Mouse (Mus musculus): ENCODE data around the gene Clip4. TPM values are rescaled to one million over a fixed set of nuclear protein-coding genes. Genes with fewer than 3 reads are reported as not detected.
"Not testable (repeated sequence)": the region's sequence is repeated elsewhere in the genome, so short reads cannot be mapped to it uniquely, and the experiment has no call there.

Clip4 gene
- not detected for polyA plus RNA-seq (2017; shearing (Covaris generic))

- ATAC-seq: not testable (repeated sequence)
Measured at GRCm38 (mm10) chr17:71768173-71768572, at the start of gene Clip4. TSS of gene Clip4 (plus strand) at chr17:71768473.

GRCm38 (mm10) chr17:71720434-71720833, 47.8 kb upstream of the Clip4 start:
- ATAC-seq: no peak

- ATAC-seq: no peak
Measured at GRCm38 (mm10) chr17:71721019-71721418, 47.3 kb upstream of the Clip4 start.

DNA sequence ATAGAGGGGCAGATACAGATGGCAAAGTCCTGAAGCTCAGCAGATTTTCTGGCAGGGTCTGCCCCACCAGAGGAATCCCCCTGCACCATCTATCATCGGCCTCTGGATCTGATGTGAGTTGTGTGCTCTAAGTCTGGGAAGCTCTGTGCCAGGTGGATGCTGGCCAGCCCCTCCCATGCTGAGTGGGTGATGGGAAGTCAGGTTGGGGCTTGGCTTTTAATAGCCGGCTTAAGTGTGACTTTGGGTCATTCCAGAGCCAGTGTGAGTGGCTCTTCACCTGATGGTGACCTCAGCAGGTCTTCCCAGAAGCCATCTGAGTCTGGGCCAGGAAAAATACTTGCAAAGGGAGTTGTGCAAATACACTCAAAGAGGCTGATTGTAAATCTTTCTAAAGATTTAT, 37.6 kb upstream of the Clip4 start:
- no peak for ATAC-seq

GRCm38 (mm10) chr17:71736442-71736841, 31.8 kb upstream of the Clip4 start:
- no peak for ATAC-seq

- ATAC-seq: no peak
Measured at GRCm38 (mm10) chr17:71742156-71742555, 26.1 kb upstream of the Clip4 start.

- ATAC-seq: no peak
Measured at GRCm38 (mm10) chr17:71742935-71743334, 25.3 kb upstream of the Clip4 start.

- ATAC-seq: no peak
Measured at GRCm38 (mm10) chr17:71746114-71746513, 22.2 kb upstream of the Clip4 start.

DNA sequence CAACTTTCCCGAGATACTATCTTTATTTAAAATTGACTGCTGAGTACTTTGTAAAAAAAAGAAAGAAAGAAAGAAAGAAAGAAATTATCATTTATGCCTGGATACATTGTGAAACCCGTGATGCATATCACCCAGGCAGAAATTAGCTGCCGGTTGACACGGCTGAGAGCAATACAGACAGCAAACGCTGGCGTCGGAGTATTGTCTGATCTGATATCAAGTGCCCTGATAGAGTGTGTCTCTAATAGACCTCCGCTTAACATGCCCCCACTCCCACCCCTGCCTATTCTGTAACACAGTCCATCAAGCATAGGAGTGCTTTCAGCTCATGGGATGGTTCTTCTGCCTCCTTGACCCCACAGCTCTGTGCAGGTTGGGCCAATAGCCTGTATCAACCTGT, 20.7 kb upstream of the Clip4 start:
- no peak for ATAC-seq

DNA sequence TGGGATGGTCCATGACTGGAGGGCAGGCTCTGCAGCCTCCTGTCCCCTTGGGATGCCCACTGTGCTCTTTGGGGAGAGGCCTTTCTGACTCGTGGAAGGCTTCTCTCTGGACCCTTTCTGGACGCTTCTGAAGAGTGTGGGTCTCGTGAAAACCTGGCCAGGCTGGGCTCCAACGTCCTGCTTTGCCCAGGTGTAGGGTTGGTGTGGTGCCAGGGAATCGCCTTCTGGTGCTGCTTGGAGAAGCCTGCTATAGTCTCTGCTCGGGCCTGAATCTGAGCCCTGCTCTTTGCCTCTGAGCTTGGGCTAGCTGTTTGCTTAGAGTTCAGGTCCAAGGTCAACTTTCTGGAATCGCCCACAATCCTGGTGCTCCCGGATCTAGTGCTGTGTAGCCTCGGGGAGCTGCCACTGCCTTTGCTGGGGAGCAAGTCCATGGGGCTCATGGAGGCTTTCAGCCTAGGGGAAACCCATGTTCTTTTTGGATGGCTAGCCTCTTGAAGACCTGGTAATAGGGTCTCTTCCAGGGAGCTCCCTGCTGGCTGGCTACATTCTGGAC, 18.6 kb upstream of the Clip4 start:
- no peak for ATAC-seq

GRCm38 (mm10) chr17:71752831-71753230, 15.4 kb upstream of the Clip4 start, which contains the start of gene Pcare:
TSS of gene Pcare (minus strand) at chr17:71752894.
- no peak for ATAC-seq

DNA sequence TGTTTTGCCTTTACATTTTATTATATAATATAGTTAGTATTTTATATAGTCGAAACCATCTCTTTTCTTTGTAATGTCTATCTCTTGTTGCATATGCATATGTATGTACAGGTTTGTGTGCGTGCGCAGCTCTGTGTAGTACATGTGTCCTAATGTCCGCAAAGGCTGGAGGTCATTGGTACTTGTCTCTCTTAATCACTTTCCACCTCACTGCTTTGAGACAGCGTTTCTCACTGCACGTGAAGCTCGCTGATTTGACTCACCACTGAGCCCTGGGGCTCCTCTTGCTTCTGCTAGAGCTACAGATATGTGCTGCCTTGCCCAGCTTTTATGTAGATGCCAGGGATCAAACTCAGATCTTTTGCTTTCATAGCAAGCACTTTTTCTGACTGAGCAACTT, 7.7 kb upstream of the Clip4 start:
- ATAC-seq: no peak

DNA sequence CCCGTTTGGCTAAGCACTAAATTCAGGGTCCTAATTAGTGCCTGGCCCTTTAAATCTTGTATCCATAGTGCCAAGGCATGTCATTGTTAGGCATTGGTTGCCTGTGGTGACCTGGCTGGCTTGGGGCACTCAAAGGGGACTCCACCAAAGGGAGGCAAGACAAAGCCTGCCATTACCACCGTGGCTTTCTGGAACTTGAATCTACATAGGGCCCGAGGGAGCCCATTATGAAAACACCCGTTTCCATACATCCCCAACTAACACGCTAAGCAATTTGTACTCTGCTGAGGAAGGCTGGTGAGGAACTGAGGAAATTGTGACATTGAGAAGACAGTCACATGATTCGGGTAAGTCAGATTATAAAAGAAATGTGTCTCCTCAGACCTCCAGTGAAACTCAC, 1.3 kb downstream of the Clip4 start:
- ATAC-seq: no peak

GRCm38 (mm10) chr17:71770696-71771095, 2.4 kb downstream of the Clip4 start:
- ATAC-seq: no peak

DNA sequence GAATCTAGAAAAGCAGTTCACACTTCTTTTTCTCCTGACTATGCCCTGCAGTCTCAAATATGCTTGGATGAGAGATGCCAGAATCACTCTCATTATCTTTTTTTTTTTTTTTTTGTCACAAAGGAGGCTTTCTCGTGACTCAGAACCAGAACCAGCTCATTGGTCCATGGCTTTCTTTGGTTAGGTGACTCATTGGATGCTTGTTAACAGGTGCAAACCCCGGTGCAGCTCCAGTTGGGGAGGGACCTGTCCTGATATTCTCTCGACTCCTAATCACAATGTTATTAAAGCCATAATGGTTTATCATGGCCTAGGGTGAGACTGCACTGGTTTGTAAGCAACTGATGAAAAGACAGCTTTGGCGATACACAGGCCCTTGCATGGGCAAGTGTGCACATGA, 5.9 kb downstream of the Clip4 start:
- no peak for ATAC-seq

DNA sequence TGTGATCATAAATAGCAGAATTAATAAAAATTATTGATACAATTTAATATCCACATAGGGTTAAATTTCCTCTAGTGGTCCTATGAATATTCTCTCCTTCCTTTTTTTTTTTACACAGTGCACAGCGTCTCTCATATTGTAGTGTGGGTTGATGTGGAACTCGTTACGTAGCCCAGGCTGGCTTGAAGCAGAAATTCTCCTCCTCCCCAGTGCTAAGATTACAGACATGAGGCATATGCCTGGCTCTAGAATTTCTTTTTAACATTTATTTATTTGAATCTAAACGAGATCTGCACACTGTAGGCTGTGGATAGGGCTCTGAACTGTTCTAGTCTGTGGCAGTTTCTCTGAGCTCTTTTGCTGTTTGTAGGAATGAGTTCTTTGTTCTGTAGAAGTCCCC, 7.0 kb downstream of the Clip4 start:
- ATAC-seq: no peak

DNA sequence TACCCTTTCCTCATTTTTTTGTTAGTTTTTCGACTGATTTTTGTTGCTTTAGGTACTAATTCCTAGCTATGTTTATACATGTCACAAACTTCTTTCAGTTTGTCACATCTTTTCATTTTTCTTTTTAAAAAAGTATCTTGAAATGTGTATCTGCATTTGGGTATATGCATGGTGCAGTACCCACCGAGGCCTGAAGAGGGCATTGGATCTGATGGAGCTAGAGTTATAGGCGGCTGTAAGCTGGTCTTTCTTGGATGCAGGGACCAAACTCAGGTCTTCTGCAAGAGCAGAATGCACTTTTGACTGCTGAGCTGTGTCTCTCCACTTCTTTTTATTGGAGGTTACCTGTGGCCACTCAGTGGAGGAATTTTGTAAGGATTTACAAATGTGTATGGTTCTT, 10.4 kb downstream of the Clip4 start:
- no peak for ATAC-seq

DNA sequence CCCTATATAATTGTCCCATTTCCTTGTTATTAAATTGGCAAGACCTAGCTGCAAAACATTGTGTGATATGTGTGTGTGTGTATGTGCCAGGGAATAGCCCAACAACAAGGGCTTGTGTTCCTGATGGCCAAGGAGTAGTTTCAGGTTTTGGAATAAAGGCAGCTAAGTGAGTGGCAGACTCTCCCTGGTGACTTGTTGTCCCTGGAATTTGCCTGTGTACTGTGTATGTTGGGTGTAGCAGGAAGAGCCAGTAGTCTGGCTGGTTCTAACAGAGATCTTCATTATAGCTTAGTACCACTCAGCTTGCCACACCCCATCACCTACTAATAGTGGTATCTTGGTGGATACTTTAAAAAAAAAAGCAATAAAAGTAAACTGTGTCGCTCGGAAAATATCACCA, 12.2 kb downstream of the Clip4 start:
- ATAC-seq: no peak

DNA sequence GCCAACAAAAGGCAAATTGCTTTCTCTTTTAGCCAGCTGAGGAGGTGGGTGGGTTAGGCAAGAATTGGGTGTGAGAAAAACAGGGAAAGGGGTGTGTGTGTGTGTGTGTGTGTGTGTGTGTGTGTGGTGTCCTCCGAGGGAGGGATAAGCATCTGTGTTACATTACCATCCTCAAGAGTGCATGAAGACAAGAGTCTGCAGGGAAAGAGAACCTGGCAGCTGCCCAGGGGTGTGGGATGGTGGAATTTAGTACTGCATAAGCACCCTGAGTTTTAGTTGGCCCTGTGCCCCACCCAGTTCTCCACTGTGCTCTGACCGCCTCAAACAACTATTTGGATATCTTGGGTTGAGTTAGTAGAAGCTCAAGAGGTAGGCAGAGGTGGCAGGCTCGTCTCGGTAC, 12.7 kb downstream of the Clip4 start:
- no peak for ATAC-seq

- ATAC-seq: no peak
Measured at GRCm38 (mm10) chr17:71782242-71782698, 14.0 kb downstream of the Clip4 start.

GRCm38 (mm10) chr17:71782699-71783365, 14.6 kb downstream of the Clip4 start:
- no peak for ATAC-seq

- no peak for ATAC-seq
Measured at GRCm38 (mm10) chr17:71783366-71783735, 15.1 kb downstream of the Clip4 start.

DNA sequence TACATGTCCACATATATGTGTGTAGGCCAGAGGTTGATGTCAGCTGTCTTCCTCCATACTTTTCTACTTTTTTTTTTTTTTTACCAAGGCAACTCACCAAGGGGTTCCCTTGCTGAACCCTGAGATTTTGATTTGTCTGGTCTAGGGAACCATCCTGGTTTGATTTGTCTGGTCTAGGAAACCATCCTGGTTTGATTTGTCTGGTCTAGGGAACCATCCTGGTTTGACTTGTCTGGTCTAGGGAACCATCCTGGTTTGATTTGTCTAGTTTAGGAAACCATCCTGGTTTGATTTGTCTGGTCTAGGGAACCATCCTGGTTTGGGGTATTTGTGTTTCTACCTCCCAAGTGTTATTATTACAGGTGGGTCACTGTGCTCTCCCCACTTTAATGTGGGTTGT, 18.2 kb downstream of the Clip4 start:
- no peak for ATAC-seq

GRCm38 (mm10) chr17:71791109-71791508, 22.8 kb downstream of the Clip4 start:
- no peak for ATAC-seq

DNA sequence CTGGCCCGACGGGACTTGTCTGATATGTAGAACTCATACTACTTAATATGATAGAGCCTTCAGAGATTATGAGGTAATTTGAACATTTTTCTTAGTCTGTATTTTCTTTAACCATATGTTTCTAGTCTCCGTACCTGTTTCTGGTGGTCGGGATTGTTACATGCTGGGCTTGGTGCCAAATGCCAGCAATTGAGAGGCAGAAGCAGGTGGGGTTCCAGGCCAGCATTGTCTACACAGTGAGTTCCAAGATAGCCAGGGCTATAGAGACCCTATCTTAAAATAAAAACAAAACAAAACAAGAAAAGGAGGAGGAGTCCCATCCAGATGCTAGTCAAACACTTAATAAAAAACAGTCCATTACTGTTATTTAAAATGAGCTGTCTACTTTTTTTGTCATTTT, 23.3 kb downstream of the Clip4 start:
- ATAC-seq: no peak
